Mouse (Mus musculus): ENCODE results near the gene Ola1.

Ola1 gene

GRCm38 (mm10) chr2:73150526-73150925, 68.2 kb downstream of the Ola1 start:
- DNase-seq (ENCODE audit: low read depth, low spot score) = no peak

GRCm38 (mm10) chr2:73146111-73146510, 72.6 kb downstream of the Ola1 start:
- no peak for DNase-seq (ENCODE audit: low read depth, low spot score)

GRCm38 (mm10) chr2:73143732-73144131, 75.0 kb downstream of the Ola1 start:
- DNase-seq (ENCODE audit: low read depth, low spot score) = no peak

GRCm38 (mm10) chr2:73142832-73143470, 75.8 kb downstream of the Ola1 start:
- DNase-seq (ENCODE audit: low read depth, low spot score) = no peak

GRCm38 (mm10) chr2:73132897-73133296, 85.8 kb downstream of the Ola1 start:
- DNase-seq (ENCODE audit: low read depth, low spot score) = no peak

GRCm38 (mm10) chr2:73127686-73128085, 91.0 kb downstream of the Ola1 start:
- DNase-seq (ENCODE audit: low read depth, low spot score) = no peak

- no peak for DNase-seq (ENCODE audit: low read depth, low spot score)
Measured at GRCm38 (mm10) chr2:73118781-73119180, 99.9 kb downstream of the Ola1 start.

- DNase-seq (ENCODE audit: low read depth, low spot score) = no peak
Measured at GRCm38 (mm10) chr2:73107089-73107488, 111.6 kb downstream of the Ola1 start.

- DNase-seq (ENCODE audit: low read depth, low spot score) = no peak
Measured at GRCm38 (mm10) chr2:73096491-73096890, 122.2 kb downstream of the Ola1 start.

- DNase-seq (ENCODE audit: low read depth, low spot score) = no peak
Measured at GRCm38 (mm10) chr2:73095300-73095699, 123.4 kb downstream of the Ola1 start.

GRCm38 (mm10) chr2:73093032-73093431, 125.7 kb downstream of the Ola1 start:
- no peak for DNase-seq (ENCODE audit: low read depth, low spot score)

GRCm38 (mm10) chr2:73091302-73091701, 127.4 kb downstream of the Ola1 start:
- no peak for DNase-seq (ENCODE audit: low read depth, low spot score)

- no peak for DNase-seq (ENCODE audit: low read depth, low spot score)
Measured at GRCm38 (mm10) chr2:73087641-73088040, 131.1 kb downstream of the Ola1 start.

GRCm38 (mm10) chr2:73085669-73086304, 132.9 kb downstream of the Ola1 start:
- DNase-seq (ENCODE audit: low read depth, low spot score) = no peak

- DNase-seq (ENCODE audit: low read depth, low spot score) = no peak
Measured at GRCm38 (mm10) chr2:73082476-73082875, 136.2 kb downstream of the Ola1 start.

GRCm38 (mm10) chr2:73081861-73082260, 136.9 kb downstream of the Ola1 start:
- no peak for DNase-seq (ENCODE audit: low read depth, low spot score)

- no peak for DNase-seq (ENCODE audit: low read depth, low spot score)
Measured at GRCm38 (mm10) chr2:73080084-73080483, 138.6 kb downstream of the Ola1 start.

- no peak for DNase-seq (ENCODE audit: low read depth, low spot score)
Measured at GRCm38 (mm10) chr2:73079311-73079710, 139.4 kb downstream of the Ola1 start.

GRCm38 (mm10) chr2:73073811-73074472, 144.8 kb downstream of the Ola1 start:
- DNase-seq (ENCODE audit: low read depth, low spot score) = no peak

GRCm38 (mm10) chr2:73071201-73071600, 147.5 kb downstream of the Ola1 start:
- no peak for DNase-seq (ENCODE audit: low read depth, low spot score)

- no peak for DNase-seq (ENCODE audit: low read depth, low spot score)
Measured at GRCm38 (mm10) chr2:73070449-73071076, 148.2 kb downstream of the Ola1 start.

- no peak for DNase-seq (ENCODE audit: low read depth, low spot score)
Measured at GRCm38 (mm10) chr2:73069223-73069825, 149.4 kb downstream of the Ola1 start.

Data from retina, adult 2 months (tissue).